Mouse (Mus musculus) lung, adult 2 months (tissue): ENCODE measurements around the gene Neu3.

ENCODE experiments used
- CTCF ChIP-seq: fragments of 200-500 bp; IDR thresholded peaks from 2 replicates; pipeline ENCODE4 v1.5.1; 2011; ENCODE audit warnings: mild to moderate bottlenecking, low read length, control low read depth; ENCODE audit not compliant: insufficient read depth
- POLR2A ChIP-seq: fragments of 200-500 bp; IDR thresholded peaks from 2 replicates; pipeline ENCODE4 v1.6.1; 2011; ENCODE audit warnings: low read depth, mild to moderate bottlenecking, control low read depth, low read length, borderline replicate concordance; ENCODE audit errors: extremely low read depth

DNA sequence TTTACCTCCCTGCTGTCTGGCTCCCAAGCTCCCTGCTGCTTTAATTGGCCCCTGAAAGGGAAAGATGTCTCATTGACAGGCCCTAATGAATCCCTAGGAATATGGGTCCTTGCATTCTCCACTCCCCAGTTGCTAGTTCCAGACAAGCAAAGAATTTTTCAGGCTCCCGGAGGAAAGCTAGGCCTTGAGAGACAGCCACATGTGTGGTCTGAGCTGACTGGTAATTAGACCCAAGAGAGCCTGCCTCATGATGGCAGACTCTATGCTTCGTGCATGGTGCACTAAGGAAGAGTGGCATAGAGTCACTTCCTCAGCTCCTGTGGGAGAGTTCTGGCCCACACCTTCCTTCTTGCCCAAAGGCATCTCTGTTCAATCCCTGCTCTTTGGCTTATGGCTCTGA, 40.3 kb downstream of the Neu3 start:
- TF ChIP-seq CTCF (no peak), POLR2A (no peak)
